In genomic region chr4:122808108-122808507, GRCm38 (mm10) we compare ENCODE assay signal across 8 mouse cellular contexts. TPM values are rescaled to one million over a fixed set of nuclear protein-coding genes. Genes with fewer than 3 reads are reported as not detected.
DNase-seq lines count a peak whose midpoint lies in the region; ATAC-seq lines count a peak whose summit lies in the region.

No protein-coding gene starts in this region.

- H3K9ac ChIP-seq in hindbrain, embryonic 14.5 days, result no peak overlapping the region

- no peaks in the 10 kb centered on the region for H3K4me1 ChIP-seq in hindbrain, embryonic 14.5 days (replicated peaks; ENCODE audit: control insufficient read depth, insufficient read depth, low read length)

- 23% methylated on average over 4 of the region's 4 CpGs for WGBS in hindbrain, embryonic 14.5 days

- no peaks in the 10 kb centered on the region for H3K27me3 ChIP-seq in hindbrain, embryonic 14.5 days (ENCODE audit: control insufficient read depth, insufficient read depth, low read length)

- no peak overlapping the region for H3K4me3 ChIP-seq in hindbrain, embryonic 14.5 days (replicated peaks; ENCODE audit: low read length)

- no peak overlapping the region for H3K27ac ChIP-seq in hindbrain, embryonic 14.5 days

- DNase-seq in MN1 (ENCODE audit: low spot score), result peak; percentile 69
- DNase-seq in cerebellum, adult 11-12 months, result peak; percentile 29
- DNase-seq in forelimb bud, embryonic 11.5 days (ENCODE audit: low read depth, low spot score), result peak; percentile 54
- peak; percentile 81 for DNase-seq in hindbrain, embryonic 14.5 days (ENCODE audit: low spot score)
- peak; percentile 81 to 85 for DNase-seq in layer of hippocampus, postnatal 10 days (ENCODE audit: low spot score in 2 of 2)
- peak; percentile 68 to 85 for DNase-seq in right cerebral cortex, adult 2 months (ENCODE audit: low spot score in 2 of 2)
- peak; percentile 39 for DNase-seq in urinary bladder, adult 2 months (ENCODE audit: low spot score)

- peak; percentile 70; the same call in 1 of the 2 replicates for ATAC-seq in hindbrain, embryonic 14.5 days (ENCODE audit: low FRiP score)
- ATAC-seq in megakaryocyte progenitor cell, adult 5-6 weeks (replicated peaks; ENCODE audit: poor library complexity), result peak; percentile 98

- H3K36me3 ChIP-seq in hindbrain, embryonic 14.5 days (replicated peaks; ENCODE audit: control insufficient read depth, insufficient read depth), result no peaks in the 10 kb centered on the region

- H3K4me2 ChIP-seq in hindbrain, embryonic 14.5 days (replicated peaks), result no peak overlapping the region

- no peaks in the 10 kb centered on the region for H3K9me3 ChIP-seq in hindbrain, embryonic 14.5 days (ENCODE audit: control insufficient read depth, low read length)

RNA-seq across cellular contexts. Expression of gene Ppt1, which starts 27.9 kb away (rescaled TPM):
- polyA plus RNA-seq in hindbrain, embryonic 14.5 days (2014; fragmentation: Nextera tagmentation; extraction: Ambion mirVana), result 83.7 and 84.4 TPM in 2 replicates
- total RNA-seq in layer of hippocampus, postnatal 10 days (2021), result 10 to 100 TPM; 65.8 to 73.0 TPM
- 120 and 123 TPM in 2 replicates for total RNA-seq in megakaryocyte progenitor cell, adult 5-6 weeks (2015)
- 71.5 and 79.3 TPM in 2 replicates for total RNA-seq in megakaryocyte progenitor cell, adult 5-6 weeks (2017)
- 85.3 and 85.8 TPM in 2 replicates for polyA plus RNA-seq in urinary bladder, adult 2 months (2012; rRNA removed)

Comparison
In these comparisons a context has a peak if more than half of its experiments do, and no peak if none do; other contexts are left out.
1. DNase-seq: peak in every context shown above with its lines; median percentile 83 in layer of hippocampus, postnatal 10 days; 81 in hindbrain, embryonic 14.5 days; 76 in right cerebral cortex, adult 2 months; 69 in MN1; 54 in forelimb bud, embryonic 11.5 days; 39 in urinary bladder, adult 2 months; 29 in cerebellum, adult 11-12 months.